Mouse (Mus musculus): ENCODE data around the gene Rsrp1. TPM values are rescaled to one million over a fixed set of nuclear protein-coding genes. Genes with fewer than 3 reads are reported as not detected.

Gene Rsrp1
- polyA plus RNA-seq, 1 experiment, result 541 TPM

DNA sequence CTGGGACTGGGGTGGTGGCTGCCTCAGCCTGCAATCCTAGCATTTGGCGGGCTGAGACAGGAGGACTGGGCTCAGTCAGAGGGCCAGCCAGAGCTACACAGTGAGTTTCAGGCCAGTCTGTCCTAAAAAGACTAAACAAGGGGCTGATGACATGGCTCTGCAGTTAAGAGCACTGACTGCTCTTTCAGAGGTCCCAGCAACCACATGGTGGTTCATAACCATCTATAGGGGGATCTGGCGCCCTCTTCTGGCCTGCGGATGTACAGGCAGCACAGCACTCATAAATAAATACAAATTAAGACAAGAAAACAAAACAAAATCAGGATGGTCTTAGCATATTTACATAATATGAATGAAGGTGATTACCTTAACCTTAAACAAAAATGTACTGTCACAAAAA lies 10.0 kb upstream of the Rsrp1 start:
- peak; percentile 85 for DNase-seq (ENCODE audit: low read depth)

DNA sequence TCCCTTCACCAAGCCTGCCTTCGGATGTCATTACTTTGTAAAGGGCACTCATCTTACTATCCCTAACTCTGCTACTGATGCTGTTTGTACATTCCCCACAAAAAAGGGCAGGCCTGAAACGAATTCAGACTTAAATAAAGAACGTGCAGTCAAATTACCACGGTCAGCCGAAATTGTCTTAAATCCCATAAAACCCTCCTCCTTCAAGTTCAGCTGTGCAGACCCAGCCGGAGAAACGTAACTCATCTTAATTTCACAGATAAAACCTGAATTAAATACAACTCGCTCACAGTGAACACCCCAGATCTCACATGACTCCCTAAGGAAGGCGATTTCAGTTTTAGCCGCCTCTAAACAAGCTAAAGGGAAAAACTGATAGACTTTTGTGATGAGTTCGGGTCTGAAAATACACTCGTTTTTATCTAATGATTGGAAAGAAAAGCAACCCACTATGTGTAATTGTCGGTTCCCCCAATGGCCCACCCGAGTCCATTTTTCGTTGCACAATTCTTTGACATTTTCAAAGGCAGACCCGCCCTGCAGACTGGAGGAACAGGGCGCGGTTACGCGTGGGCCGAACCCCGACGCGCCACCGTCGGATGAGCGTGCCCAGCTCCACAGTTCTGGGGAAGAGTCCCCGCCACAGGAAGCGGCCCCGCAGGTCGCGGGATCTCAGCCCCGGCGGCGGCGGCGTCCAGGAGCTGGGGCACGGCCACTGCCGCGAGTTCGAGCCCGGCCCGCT lies 9.1 kb upstream of the Rsrp1 start:
- TF ChIP-seq POLR2A (IDR thresholded peaks at IDR 0.05; ENCODE audit: borderline replicate concordance, extremely low read depth, insufficient read depth, insufficient read length, poor library complexity, severe bottlenecking), result no peak
- no peak for TF ChIP-seq CTCF (IDR thresholded peaks at IDR 0.05; ENCODE audit: borderline replicate concordance, extremely low read depth, insufficient read depth, insufficient read length)
- peak; percentile 32 for DNase-seq (ENCODE audit: low read depth)

More for the DNA sequence above, 10.0 kb upstream of the Rsrp1 start:
- TF ChIP-seq CTCF (IDR thresholded peaks at IDR 0.05; ENCODE audit: borderline replicate concordance, extremely low read depth, insufficient read depth, insufficient read length) (peak; percentile 72; the same call in 1 of the 2 replicates), POLR2A (IDR thresholded peaks at IDR 0.05; ENCODE audit: borderline replicate concordance, extremely low read depth, insufficient read depth, insufficient read length, poor library complexity, severe bottlenecking) (no peak)

DNA sequence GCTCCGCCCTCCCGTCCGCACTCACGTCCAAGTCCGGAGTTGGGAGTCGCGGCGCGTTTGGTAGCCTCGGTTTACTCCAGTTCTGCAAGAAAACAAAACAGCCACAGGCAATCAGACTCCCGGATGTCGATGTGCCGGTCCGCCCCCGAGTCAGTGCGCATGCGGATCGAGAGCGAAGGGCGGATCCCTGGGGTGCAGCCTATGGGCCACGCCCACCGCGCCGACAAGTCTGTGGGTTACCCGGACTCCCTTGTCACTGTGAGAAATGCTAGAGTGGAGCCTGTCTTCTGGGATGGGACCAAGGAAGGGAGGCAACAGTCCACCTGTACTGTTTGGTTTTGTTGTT lies 8.6 kb upstream of the Rsrp1 start, which contains the start of gene Tmem50a:
Gene Tmem50a (minus strand): TSS at position 161 of the 346 bp plus-strand sequence.
- no peak for TF ChIP-seq CTCF (IDR thresholded peaks at IDR 0.05; ENCODE audit: borderline replicate concordance, extremely low read depth, insufficient read depth, insufficient read length)
- peak; percentile 33; the same call in 1 of the 2 replicates for TF ChIP-seq POLR2A (IDR thresholded peaks at IDR 0.05; ENCODE audit: borderline replicate concordance, extremely low read depth, insufficient read depth, insufficient read length, poor library complexity, severe bottlenecking)
- peak; percentile 97 for DNase-seq (ENCODE audit: low read depth)

DNA sequence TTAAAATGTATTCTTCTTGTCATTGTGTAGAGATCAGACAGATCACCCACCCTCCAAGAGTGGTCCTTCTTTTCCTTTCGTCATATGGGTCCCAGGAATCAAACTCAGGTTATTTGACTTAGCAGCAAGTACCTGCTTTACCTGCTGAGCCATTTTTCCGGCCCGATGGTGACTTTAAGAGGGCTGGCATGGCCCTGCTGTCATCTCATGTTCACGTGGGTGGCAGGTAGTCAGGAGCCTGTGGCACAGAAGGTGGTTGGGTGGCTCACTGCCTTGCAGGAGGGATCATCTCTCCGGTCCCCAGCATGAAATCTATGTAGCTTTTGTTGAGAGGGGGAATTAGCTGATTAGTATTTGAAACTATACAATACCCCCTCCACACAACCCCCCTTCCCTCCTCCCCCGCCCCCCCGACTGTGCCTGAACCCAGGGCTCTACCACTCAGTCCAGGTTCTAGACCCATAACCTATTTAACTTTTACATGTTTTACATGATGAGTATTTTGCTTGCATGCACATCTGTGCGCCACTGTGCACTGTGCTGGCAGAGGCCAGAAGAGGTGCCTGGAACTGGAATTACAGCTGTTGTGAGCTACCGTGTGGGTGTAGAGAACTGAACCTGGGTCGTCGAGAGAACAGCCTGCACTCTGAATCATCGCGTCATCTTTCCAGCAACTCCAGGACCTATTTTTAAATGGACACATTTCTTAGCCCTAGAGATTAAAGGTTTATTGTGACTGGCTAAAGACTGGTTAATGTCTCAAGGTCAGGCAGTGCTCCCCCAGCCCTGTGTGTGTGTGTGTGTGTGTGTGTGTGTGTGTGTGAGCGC lies 8.0 kb upstream of the Rsrp1 start:
- DNase-seq (ENCODE audit: low read depth), result no peak

DNA sequence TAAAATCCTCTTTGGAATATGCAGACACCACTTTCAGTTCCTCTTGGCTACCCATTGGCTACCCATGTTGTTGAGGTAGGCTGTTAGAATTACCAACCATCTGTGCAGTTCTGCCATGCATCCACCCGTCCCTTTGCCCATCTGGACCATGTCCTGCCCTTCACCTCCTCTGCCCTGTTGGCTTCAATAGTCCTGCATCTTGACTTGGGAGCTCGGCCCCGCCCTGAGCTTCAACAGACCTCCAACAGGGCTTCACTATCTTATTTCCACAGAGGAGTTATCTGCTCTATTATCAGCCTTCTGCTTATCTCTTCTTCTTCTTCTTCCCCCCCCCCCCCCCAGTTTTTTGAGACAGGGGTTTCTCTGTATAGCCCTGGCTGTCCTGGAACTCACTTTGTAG lies 6.2 kb upstream of the Rsrp1 start:
- TF ChIP-seq POLR2A (IDR thresholded peaks at IDR 0.05; ENCODE audit: borderline replicate concordance, extremely low read depth, insufficient read depth, insufficient read length, poor library complexity, severe bottlenecking) (no peak), CTCF (IDR thresholded peaks at IDR 0.05; ENCODE audit: borderline replicate concordance, extremely low read depth, insufficient read depth, insufficient read length) (no peak)
- DNase-seq (ENCODE audit: low read depth), result no peak

More for the DNA sequence above, 8.0 kb upstream of the Rsrp1 start:
- no peak for TF ChIP-seq POLR2A (IDR thresholded peaks at IDR 0.05; ENCODE audit: borderline replicate concordance, extremely low read depth, insufficient read depth, insufficient read length, poor library complexity, severe bottlenecking)
- TF ChIP-seq CTCF (IDR thresholded peaks at IDR 0.05; ENCODE audit: borderline replicate concordance, extremely low read depth, insufficient read depth, insufficient read length), result no peak

DNA sequence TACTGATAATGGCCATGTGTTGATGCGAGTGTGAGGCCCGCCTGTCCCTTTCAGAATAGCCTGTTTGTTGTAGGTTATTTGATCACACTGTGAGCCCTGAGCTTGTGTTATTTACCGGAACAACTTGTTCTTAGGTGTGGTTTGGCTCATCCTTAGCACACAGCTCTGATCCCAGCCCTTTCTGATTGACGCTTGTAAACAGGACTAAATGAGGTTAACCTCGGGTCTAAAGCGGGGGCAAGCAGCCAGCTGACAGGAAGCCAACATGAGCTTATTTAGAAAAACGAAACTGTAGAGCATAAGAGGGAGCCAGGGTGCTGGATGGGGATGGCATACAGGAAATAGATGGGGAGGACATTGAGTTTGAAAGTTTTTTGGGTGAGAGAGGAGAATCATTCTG lies 5.0 kb upstream of the Rsrp1 start:
- TF ChIP-seq CTCF (IDR thresholded peaks at IDR 0.05; ENCODE audit: borderline replicate concordance, extremely low read depth, insufficient read depth, insufficient read length) (no peak), POLR2A (IDR thresholded peaks at IDR 0.05; ENCODE audit: borderline replicate concordance, extremely low read depth, insufficient read depth, insufficient read length, poor library complexity, severe bottlenecking) (no peak)
- DNase-seq (ENCODE audit: low read depth), result peak; percentile 26

DNA sequence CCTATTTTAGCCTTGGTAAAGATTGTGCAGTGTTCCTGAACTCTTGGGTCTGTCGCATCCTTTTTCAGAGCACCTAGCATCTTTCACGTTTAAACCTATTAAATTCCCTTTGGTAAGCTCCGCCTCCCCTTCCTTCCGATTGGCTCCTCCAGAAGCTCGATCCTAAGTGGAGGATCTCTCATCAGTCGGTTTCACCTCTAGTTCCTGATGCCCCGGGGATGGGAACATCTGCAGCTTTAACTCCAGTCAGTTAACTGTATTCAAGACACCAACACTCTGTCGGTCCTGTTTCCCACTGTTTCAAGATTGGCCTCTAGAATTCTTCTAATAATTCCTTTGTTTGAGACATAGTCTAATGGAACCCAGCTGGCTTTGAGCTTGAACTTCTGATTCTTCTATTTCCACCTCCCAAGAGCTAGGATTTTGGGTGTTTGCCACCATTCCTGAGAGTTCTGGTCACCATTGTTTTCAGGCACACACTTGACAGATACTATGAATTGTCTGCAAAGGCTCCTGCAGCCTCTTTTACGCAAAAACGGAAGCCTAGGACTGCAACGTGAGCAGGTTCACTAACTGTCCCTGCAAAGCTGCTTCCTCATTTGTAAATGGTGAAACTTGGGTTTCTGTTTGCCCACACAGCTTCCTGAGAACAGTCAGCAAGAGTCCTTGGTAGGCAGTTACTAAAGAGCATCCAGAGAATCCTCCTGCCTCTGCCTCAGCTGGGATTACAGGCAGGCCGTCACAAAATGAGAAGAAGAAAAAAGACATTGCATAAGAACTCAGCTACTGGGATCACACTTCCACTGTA lies 3.5 kb upstream of the Rsrp1 start:
- DNase-seq (ENCODE audit: low read depth), result peak; percentile 24
- TF ChIP-seq POLR2A (IDR thresholded peaks at IDR 0.05; ENCODE audit: borderline replicate concordance, extremely low read depth, insufficient read depth, insufficient read length, poor library complexity, severe bottlenecking), result no peak
- TF ChIP-seq CTCF (IDR thresholded peaks at IDR 0.05; ENCODE audit: borderline replicate concordance, extremely low read depth, insufficient read depth, insufficient read length), result no peak

DNA sequence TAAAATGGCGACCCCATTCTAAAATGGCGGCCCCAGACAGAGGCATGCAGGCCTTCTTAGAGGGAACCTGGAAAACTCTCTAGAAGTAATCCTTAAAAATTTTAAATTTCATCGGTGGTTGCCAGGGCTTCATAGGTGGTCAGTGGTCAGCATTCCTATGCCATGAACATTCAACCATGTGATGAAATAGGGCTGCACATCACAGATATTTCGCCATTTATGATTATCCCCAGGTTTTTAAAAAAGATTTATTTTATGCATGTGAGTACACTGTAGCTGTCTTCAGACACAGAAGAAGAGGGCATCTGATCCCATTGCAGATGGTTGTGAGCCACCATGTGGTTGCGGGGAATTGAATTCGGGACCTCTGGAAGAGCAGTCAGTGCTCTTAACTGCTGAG lies 2.8 kb upstream of the Rsrp1 start:
- TF ChIP-seq POLR2A (IDR thresholded peaks at IDR 0.05; ENCODE audit: borderline replicate concordance, extremely low read depth, insufficient read depth, insufficient read length, poor library complexity, severe bottlenecking) (no peak), CTCF (IDR thresholded peaks at IDR 0.05; ENCODE audit: borderline replicate concordance, extremely low read depth, insufficient read depth, insufficient read length) (no peak)
- no peak for DNase-seq (ENCODE audit: low read depth)

DNA sequence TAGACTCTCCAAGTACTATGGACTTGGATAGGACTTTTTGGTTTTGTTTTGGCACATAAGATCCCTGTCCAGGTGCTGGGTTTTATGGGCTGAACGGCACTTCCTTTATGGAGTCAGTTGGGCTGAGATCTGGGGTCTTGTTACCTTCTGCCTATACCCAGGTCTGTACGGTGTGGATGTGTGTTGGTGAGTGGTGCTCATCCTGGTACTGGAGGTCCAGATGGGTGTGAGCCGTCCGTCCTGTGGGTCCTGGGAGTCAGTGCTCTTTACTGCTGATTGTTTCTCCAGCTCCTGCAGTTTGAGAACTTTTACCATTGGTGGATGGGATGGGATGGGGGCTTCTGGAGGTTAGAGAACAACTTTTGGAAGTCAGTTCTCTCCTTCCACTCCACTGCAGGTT lies 1.7 kb upstream of the Rsrp1 start:
- DNase-seq (ENCODE audit: low read depth), result no peak
- TF ChIP-seq CTCF (IDR thresholded peaks at IDR 0.05; ENCODE audit: borderline replicate concordance, extremely low read depth, insufficient read depth, insufficient read length), result no peak
- no peak for TF ChIP-seq POLR2A (IDR thresholded peaks at IDR 0.05; ENCODE audit: borderline replicate concordance, extremely low read depth, insufficient read depth, insufficient read length, poor library complexity, severe bottlenecking)

DNA sequence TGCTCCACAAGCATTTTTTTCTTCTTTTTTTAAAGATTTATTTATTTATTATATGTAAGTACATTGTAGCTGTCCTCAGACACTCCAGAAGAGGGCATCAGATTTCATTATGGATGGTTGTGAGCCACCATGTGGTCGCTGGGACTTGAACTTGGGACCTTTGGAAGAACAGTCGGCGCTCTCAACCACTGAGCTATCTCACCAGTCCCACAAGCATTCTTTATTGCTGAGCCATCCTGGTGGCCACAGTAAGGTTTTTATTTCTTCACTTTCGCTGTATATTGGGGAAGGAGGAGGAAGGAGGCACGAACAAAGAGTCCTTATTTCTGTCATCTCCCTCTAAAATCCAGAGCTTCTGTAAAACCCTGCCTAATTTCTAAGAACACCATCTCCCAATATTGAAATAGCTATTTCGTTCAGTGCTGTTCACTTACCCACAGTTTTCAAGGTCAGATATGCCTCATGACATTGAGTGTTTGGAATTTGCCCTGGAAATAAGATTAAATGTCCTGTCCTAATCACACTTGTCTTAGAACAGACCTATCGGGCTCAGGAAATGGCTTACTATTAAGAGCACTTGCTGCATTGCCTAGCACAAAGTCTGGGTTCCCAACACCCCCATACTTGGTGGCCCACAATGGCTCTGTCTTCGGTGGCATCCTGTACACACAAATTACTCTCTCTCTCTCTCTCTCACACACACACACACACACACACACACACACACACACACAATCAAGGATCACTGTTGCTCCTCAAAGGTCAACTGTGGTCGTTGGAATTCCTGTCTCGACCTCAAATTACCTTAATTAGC lies 1.1 kb upstream of the Rsrp1 start:
- no peak for DNase-seq (ENCODE audit: low read depth)
- TF ChIP-seq POLR2A (IDR thresholded peaks at IDR 0.05; ENCODE audit: borderline replicate concordance, extremely low read depth, insufficient read depth, insufficient read length, poor library complexity, severe bottlenecking) (no peak), CTCF (IDR thresholded peaks at IDR 0.05; ENCODE audit: borderline replicate concordance, extremely low read depth, insufficient read depth, insufficient read length) (no peak)

All from brain, embryonic 14.5 days (tissue).